Mouse (Mus musculus) liver, adult 2 months (tissue): Measurements from ENCODE around the gene Tmcc3.

Experiments
- CTCF ChIP-seq: fragments of 200-500 bp; IDR thresholded peaks from 2 replicates; pipeline ENCODE4 v1.5.1; 2011; ENCODE audit warnings: low read depth, low read length, control low read depth
- POLR2A ChIP-seq: fragments of 200-500 bp; IDR thresholded peaks from 2 replicates; pipeline ENCODE4 v1.6.1; 2011; ENCODE audit warnings: low read length, control low read depth; ENCODE audit not compliant: insufficient read depth; ENCODE audit errors: extremely low read depth

- TF ChIP-seq CTCF, result peak; percentile 27; the same call in 1 of the 2 replicates
- no peak for TF ChIP-seq POLR2A
Measured at GRCm38 (mm10) chr10:94428186-94428942, 116.6 kb downstream of the Tmcc3 start.
